Mouse (Mus musculus): Measurements from ENCODE around the gene Lrp10. TPM values are rescaled to one million over a fixed set of nuclear protein-coding genes. Genes with fewer than 3 reads are reported as not detected.
A peak's percentile ranks its signal among the peaks of the same experiment; 100 is the strongest.

The Lrp10 gene
- polyA plus RNA-seq, 1 experiment, result 15.9 TPM

- H3K36me3 ChIP-seq (ENCODE audit: control insufficient read depth), result peaks cover 23% of the 10 kb centered on the region
- TF ChIP-seq TAL1 (IDR thresholded peaks at IDR 0.05; ENCODE audit: low read length) (no peak), GATA1 (IDR thresholded peaks at IDR 0.05; ENCODE audit: low read length) (no peak)
- H3K27me3 ChIP-seq (ENCODE audit: control insufficient read depth), result no peaks in the 10 kb centered on the region
- peaks cover 41% of the 10 kb centered on the region for H3K4me1 ChIP-seq (ENCODE audit: control insufficient read depth)
- H3K4me3 ChIP-seq (replicated peaks), result peak overlapping the region; percentile 97
- H3K9me3 ChIP-seq (ENCODE audit: control insufficient read depth, low read length), result no peaks in the 10 kb centered on the region
Observed at GRCm38 (mm10) chr14:54463108-54463958, 604 bp upstream of the Lrp10 start.

DNA sequence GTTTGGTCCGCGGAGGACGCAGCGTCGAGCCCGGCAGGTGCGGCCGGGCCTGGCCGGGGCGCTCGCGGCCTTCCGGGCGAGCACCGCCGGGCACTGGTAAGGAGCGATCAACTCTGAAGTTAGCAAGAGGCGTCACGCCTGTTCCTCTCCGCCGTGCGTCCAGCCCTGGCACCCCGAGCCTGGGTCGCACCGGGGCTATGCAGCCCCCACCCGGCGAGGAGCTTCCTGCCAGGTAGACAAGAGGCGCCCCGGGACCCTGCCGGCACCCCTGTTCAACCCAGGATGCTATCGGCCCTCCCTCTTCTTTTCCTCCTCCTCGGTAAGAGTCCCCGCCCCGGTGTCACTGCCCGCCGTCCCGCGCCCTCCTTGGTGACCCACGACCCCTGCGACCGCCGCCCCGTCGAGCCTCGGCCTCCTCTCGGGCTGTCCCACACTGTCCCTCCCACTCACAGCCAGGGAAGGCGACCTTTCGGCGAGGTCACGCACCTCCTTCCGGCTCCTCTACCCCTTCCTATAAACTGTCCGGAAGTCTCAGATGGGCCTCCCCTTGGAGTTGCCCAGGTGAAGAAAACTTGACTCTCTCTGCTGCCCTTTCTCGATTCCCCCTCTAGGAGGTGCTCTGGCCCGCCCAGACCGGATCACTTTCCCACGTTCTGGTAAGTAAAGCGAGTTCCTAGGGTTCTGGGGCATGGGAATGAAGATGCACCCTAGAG lies 512 bp downstream of the Lrp10 start:
- Histone ChIP-seq H3K36me3 (ENCODE audit: control insufficient read depth) (peaks cover 34% of the 10 kb centered on the region), H3K4me3 (replicated peaks) (peak overlapping the region; percentile 97), H3K9me3 (ENCODE audit: control insufficient read depth, low read length) (no peaks in the 10 kb centered on the region), H3K27me3 (ENCODE audit: control insufficient read depth) (no peaks in the 10 kb centered on the region), H3K4me1 (ENCODE audit: control insufficient read depth) (peaks cover 41% of the 10 kb centered on the region)
- TF ChIP-seq TAL1 (IDR thresholded peaks at IDR 0.05; ENCODE audit: low read length) (no peak), GATA1 (IDR thresholded peaks at IDR 0.05; ENCODE audit: low read length) (no peak)

DNA sequence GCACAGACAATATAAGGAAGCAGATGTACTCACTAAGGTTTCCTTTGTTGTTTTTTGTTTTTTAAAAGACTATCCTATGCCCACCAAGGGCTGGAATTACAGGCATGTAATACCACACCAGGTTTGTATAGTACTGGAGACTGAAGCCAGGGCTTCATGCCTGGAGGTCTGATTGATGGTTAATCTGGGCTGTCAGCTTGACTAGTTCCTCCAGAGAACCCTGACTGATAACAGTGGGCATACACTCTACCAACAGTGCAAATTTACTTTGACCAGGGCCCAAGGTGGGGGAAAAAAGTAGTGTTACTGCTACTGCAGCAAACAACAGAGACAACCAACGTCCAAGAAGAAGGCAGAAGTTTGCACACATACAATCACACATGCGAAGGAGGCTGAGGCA lies 7.5 kb downstream of the Lrp10 start:
- H3K36me3 ChIP-seq (ENCODE audit: control insufficient read depth), result peaks cover 44% of the 10 kb centered on the region
- TF ChIP-seq GATA1 (IDR thresholded peaks at IDR 0.05; ENCODE audit: low read length), result no peak
- no peak for TF ChIP-seq TAL1 (IDR thresholded peaks at IDR 0.05; ENCODE audit: low read length)
- H3K9me3 ChIP-seq (ENCODE audit: control insufficient read depth, low read length), result no peaks in the 10 kb centered on the region
- peaks cover 8% of the 10 kb centered on the region for H3K4me1 ChIP-seq (ENCODE audit: control insufficient read depth)
- peaks cover 22% of the 10 kb centered on the region for H3K27me3 ChIP-seq (ENCODE audit: control insufficient read depth)
- no peak overlapping the region for H3K4me3 ChIP-seq (replicated peaks)

- H3K4me1 ChIP-seq (ENCODE audit: control insufficient read depth), result peaks cover 8% of the 10 kb centered on the region
- peaks cover 32% of the 10 kb centered on the region for H3K36me3 ChIP-seq (ENCODE audit: control insufficient read depth)
- TF ChIP-seq TAL1 (IDR thresholded peaks at IDR 0.05; ENCODE audit: low read length) (no peak), GATA1 (IDR thresholded peaks at IDR 0.05; ENCODE audit: low read length) (no peak)
- H3K9me3 ChIP-seq (ENCODE audit: control insufficient read depth, low read length), result no peaks in the 10 kb centered on the region
- H3K4me3 ChIP-seq (replicated peaks), result no peak overlapping the region
- H3K27me3 ChIP-seq (ENCODE audit: control insufficient read depth), result peaks cover 34% of the 10 kb centered on the region
Observed at GRCm38 (mm10) chr14:54472671-54473070, 8.7 kb downstream of the Lrp10 start.

DNA sequence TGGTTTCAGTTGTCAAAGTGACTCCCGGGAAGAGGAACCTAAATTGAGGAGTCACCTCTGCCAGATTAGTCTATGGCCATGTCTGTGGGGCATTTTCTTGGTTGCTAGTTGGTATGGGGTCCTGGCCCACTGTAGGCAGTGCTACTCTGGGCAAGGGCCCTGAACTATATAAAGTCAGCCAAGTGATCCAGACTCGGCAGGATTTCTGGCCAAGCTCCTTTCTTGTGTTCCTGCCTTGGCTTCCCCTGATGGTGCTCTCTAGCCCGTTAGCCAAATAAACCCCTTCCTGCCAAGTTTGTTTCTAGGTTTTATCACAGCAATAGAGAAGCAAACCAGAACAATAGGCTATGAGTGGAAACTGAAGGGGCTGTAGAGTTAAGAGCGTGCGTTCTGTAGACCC lies 10.8 kb downstream of the Lrp10 start:
- Histone ChIP-seq H3K27me3 (ENCODE audit: control insufficient read depth) (peaks cover 53% of the 10 kb centered on the region), H3K36me3 (ENCODE audit: control insufficient read depth) (peaks cover 12% of the 10 kb centered on the region), H3K4me3 (replicated peaks) (no peak overlapping the region), H3K9me3 (ENCODE audit: control insufficient read depth, low read length) (no peaks in the 10 kb centered on the region), H3K4me1 (ENCODE audit: control insufficient read depth) (peaks cover 9% of the 10 kb centered on the region)
- no peak for TF ChIP-seq TAL1 (IDR thresholded peaks at IDR 0.05; ENCODE audit: low read length)
- no peak for TF ChIP-seq GATA1 (IDR thresholded peaks at IDR 0.05; ENCODE audit: low read length)

DNA sequence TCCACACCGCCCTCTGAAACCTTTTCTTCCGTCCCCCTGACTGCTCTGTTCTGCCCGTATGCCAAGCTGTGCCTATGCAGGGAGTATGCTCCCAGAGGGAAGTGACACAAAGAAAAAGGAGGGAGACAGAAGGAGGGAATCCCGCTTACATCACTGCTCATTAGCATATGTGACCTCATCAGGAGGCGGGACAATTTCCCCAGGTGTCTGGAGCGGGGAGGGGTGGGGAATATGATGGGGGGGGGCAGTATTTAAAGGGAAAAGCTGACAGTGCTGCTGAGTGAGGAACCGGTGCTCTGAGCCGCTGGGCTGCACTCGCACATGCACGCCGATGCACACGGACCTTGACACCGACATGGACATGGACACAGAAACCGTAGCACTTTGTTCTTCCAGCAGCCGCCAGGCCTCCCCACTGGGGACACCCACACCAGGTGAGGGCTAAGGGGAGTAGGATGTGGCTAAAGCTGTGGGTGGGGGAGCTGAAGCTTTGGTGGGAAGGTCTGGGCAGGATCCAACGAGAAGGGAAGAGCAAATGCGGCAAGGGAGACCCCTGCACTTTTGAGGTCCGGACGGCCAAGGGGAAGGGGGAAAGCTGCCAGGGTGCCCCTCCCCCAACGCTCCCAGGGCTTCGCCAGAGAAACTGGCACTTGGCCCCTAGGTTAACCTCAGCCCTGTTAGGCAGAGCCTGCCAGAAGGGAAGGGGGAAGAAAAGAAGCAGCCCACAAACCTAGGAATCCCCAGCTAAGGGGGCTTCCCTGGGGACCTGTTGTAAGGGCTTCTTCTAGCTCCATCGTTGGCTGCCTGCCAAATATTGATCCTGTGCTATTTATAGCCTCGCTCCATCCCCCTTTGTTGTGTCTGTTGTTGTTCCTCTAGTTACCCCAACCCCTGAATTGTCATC lies 12.3 kb downstream of the Lrp10 start, which contains the start of gene Rem2:
TSS of gene Rem2 (plus strand) at position 160 of the 904 bp plus-strand sequence.
- TF ChIP-seq TAL1 (IDR thresholded peaks at IDR 0.05; ENCODE audit: low read length), result no peak
- peaks cover 3% of the 10 kb centered on the region for H3K36me3 ChIP-seq (ENCODE audit: control insufficient read depth)
- peaks cover 67% of the 10 kb centered on the region for H3K27me3 ChIP-seq (ENCODE audit: control insufficient read depth)
- no peaks in the 10 kb centered on the region for H3K9me3 ChIP-seq (ENCODE audit: control insufficient read depth, low read length)
- H3K4me3 ChIP-seq (replicated peaks), result peak within 1 kb of the TSS; percentile 27
- peaks cover 9% of the 10 kb centered on the region for H3K4me1 ChIP-seq (ENCODE audit: control insufficient read depth)

DNA sequence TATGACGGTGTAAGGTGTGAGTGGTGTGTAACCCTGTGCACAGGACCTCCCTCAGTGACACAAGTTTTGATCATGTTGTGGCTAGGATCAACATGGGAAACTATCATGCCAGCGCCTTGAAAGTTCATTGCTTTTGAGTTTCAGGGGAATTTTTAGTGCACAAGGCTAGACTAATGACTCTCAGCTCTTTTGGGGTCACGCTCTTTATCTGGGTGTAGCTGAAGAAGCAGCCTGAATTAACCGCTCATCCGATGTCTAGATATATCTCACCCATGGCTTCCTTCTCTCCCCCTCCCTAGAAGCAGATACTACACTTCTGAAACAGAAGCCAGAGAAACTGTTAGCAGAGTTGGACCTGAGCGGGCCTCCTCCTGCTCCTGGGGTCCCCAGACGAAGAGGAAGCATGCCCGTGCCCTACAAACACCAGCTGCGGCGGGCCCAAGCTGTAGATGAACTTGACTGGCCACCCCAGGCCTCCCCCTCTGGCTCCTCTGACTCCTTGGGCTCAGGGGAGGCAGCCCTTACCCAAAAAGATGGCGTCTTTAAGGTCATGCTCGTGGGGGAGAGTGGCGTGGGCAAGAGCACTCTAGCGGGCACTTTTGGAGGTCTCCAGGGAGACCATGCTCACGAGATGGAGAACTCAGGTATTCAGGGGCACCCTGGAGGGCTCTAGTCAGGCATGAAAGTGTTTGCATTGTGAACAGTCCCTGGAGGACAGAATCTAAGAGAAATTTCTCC lies 13.4 kb downstream of the Lrp10 start:
- no peaks in the 10 kb centered on the region for H3K9me3 ChIP-seq (ENCODE audit: control insufficient read depth, low read length)
- peaks cover 7% of the 10 kb centered on the region for H3K4me1 ChIP-seq (ENCODE audit: control insufficient read depth)
- H3K36me3 ChIP-seq (ENCODE audit: control insufficient read depth), result no peaks in the 10 kb centered on the region
- H3K27me3 ChIP-seq (ENCODE audit: control insufficient read depth), result peaks cover 73% of the 10 kb centered on the region
- no peak for TF ChIP-seq TAL1 (IDR thresholded peaks at IDR 0.05; ENCODE audit: low read length)
- no peak overlapping the region for H3K4me3 ChIP-seq (replicated peaks)

GRCm38 (mm10) chr14:54479451-54479920 lies 15.5 kb downstream of the Lrp10 start:
- Histone ChIP-seq H3K4me1 (ENCODE audit: control insufficient read depth) (peaks cover 7% of the 10 kb centered on the region), H3K36me3 (ENCODE audit: control insufficient read depth) (no peaks in the 10 kb centered on the region), H3K4me3 (replicated peaks) (peak overlapping the region; percentile 43), H3K9me3 (ENCODE audit: control insufficient read depth, low read length) (no peaks in the 10 kb centered on the region), H3K27me3 (ENCODE audit: control insufficient read depth) (peaks cover 71% of the 10 kb centered on the region)
- TF ChIP-seq GATA1 (IDR thresholded peaks at IDR 0.05; ENCODE audit: low read length) (no peak), TAL1 (IDR thresholded peaks at IDR 0.05; ENCODE audit: low read length) (no peak)

Measured in erythroblast, embryonic 14.5 days (primary cell).